Mouse (Mus musculus): ENCODE measurements around the gene Rbl2. TPM values are rescaled to one million over a fixed set of nuclear protein-coding genes. Genes with fewer than 3 reads are reported as not detected.

Rbl2 gene
- polyA plus RNA-seq, 1 experiment from 2014 or later: 17.8 TPM

Other genes starting within 250 kb of the Rbl2 start
- 78.3 and 83.7 TPM in 2 replicates for gene Chd9, start 241.7 kb upstream of the Rbl2 start, polyA plus RNA-seq (2015; fragmentation: Nextera tagmentation; extraction: Ambion mirVana)
- 108 and 111 TPM in 2 replicates for gene Aktip, start 129.9 kb downstream of the Rbl2 start, polyA plus RNA-seq (2015; fragmentation: Nextera tagmentation; extraction: Ambion mirVana)
- gene Rpgrip1l, start 243.2 kb downstream of the Rbl2 start, polyA plus RNA-seq (2015; fragmentation: Nextera tagmentation; extraction: Ambion mirVana): 10.1 and 16.0 TPM in 2 replicates
- gene Fto, start 243.5 kb downstream of the Rbl2 start, polyA plus RNA-seq (2015; fragmentation: Nextera tagmentation; extraction: Ambion mirVana): 120 and 125 TPM in 2 replicates